Mouse (Mus musculus) midbrain, embryonic 12.5 days (tissue): ENCODE measurements around the gene Ina. TPM values are rescaled to one million over a fixed set of nuclear protein-coding genes. Genes with fewer than 3 reads are reported as not detected.
"Not testable (repeated sequence)": the region's sequence is repeated elsewhere in the genome, so short reads cannot be mapped to it uniquely, and the experiment has no call there.

ENCODE experiments used
- ATAC-seq: fragments of 200-750 bp; cut with Nextera tagmentation; 2 replicates; pipeline ENCODE4 v1.8.0; 2017; ENCODE audit warnings: low read depth, moderate TSS enrichment, moderate library complexity; ENCODE audit not compliant: low FRiP score
- H3K27ac ChIP-seq: fragments of 300-500 bp; sonication (generic); replicated peaks from 2 replicates; pipeline ENCODE4 v1.5.1; 2016; ENCODE audit warnings: mild to moderate bottlenecking
- H3K27me3 ChIP-seq: fragments of 300-500 bp; sonication (generic); 2 replicates; pipeline ENCODE4 v1.6.1; 2016; ENCODE audit warnings: mild to moderate bottlenecking
- H3K36me3 ChIP-seq: fragments of 300-500 bp; sonication (generic); 2 replicates; pipeline ENCODE4 v1.6.1; 2016
- H3K4me1 ChIP-seq: fragments of 300-500 bp; sonication (generic); 2 replicates; pipeline ENCODE4 v1.6.1; 2016
- H3K4me2 ChIP-seq: fragments of 300-500 bp; sonication (generic); replicated peaks from 2 replicates; pipeline ENCODE4 v1.6.1; 2016; ENCODE audit warnings: mild to moderate bottlenecking, moderate library complexity
- H3K4me3 ChIP-seq: fragments of 300-500 bp; sonication (generic); 2 replicates; pipeline ENCODE4 v1.5.1; 2016; ENCODE audit warnings: mild to moderate bottlenecking
- H3K9ac ChIP-seq: fragments of 300-500 bp; sonication (generic); replicated peaks from 2 replicates; pipeline ENCODE4 v1.6.1; 2016; ENCODE audit warnings: mild to moderate bottlenecking, moderate library complexity
- H3K9me3 ChIP-seq: fragments of 300-500 bp; sonication (generic); 2 replicates; pipeline ENCODE4 v1.6.1; 2016; ENCODE audit warnings: mild to moderate bottlenecking
- WGBS: fragments of 180-500 bp; shearing (Covaris S2); methylation state at CpG from one replicate; pipeline ENCODE4 v1.1.7; 2016; 5-methylcytosine and 5-hydroxymethylcytosine counted together
- polyA plus RNA-seq: library from polyadenylated mRNA; unstranded; fragments of >200 nt; fragmentation: Nextera tagmentation; extraction: Ambion mirVana; gene quantifications from 2 replicates; pipeline ENCODE4 v1.2.1, GENCODE M21; 2016

The Ina gene
- polyA plus RNA-seq, 1 experiment from 2014 or later, result 368 TPM

- H3K9ac ChIP-seq, result 0 out of 2 replicates have a peak overlapping the region, but pooled peaks have one; percentile 21
- no peak overlapping the region for H3K4me2 ChIP-seq
Observed at GRCm38 (mm10) chr19:46988231-46989087, 26.0 kb upstream of the Ina start.

DNA sequence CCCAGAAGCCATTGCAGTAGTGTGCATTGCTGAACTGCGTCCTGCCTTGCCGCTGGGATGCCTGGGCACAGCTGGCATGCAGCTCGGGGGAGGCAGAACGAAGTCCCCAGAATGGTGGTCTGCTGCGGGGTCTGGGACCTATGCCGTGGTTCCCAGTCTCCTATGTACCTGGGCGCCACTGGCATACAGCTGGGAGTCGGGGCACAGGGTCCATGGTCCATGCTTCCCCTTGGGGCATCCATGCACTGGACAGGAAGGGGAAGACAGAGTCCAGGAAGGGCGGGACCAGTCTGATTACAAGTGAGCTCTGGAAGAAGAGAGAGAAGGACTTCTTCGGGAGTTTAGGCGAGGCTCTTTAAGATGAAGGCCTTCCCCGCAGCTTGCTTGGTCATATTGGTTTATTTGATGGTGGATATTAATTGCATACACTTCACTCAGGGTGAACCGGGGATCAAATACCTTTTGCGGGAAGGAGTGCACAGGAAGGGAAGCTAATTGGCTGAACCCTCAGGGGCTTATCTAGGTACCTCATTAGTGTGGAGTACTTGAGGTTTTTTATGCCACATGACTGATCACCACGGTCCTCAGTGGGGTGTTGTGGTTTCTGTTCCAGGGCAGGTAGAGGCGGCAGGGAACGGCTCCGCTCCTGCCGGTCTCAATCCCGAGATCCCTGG, 24.9 kb upstream of the Ina start:
- Histone ChIP-seq H3K9ac (no peak overlapping the region), H3K27ac (no peak overlapping the region), H3K4me2 (no peak overlapping the region), H3K27me3 (no peaks in the 10 kb centered on the region), H3K36me3 (no peaks in the 10 kb centered on the region), H3K4me1 (peaks cover 9% of the 10 kb centered on the region), H3K9me3 (no peaks in the 10 kb centered on the region), H3K4me3 (no peak overlapping the region)
- ATAC-seq, result no peak
- WGBS, result 82% methylated on average over 20 of the region's 20 CpGs

More at GRCm38 (mm10) chr19:46988231-46989087, 26.0 kb upstream of the Ina start:
- Histone ChIP-seq H3K27ac (no peak overlapping the region), H3K4me3 (no peak overlapping the region), H3K9me3 (no peaks in the 10 kb centered on the region), H3K27me3 (no peaks in the 10 kb centered on the region), H3K4me1 (peaks cover 9% of the 10 kb centered on the region), H3K36me3 (no peaks in the 10 kb centered on the region)
- ATAC-seq, result no peak
- 54% methylated on average over 16 of the region's 16 CpGs for WGBS

GRCm38 (mm10) chr19:46990153-46990518, 24.4 kb upstream of the Ina start:
- H3K4me2 ChIP-seq, result no peak overlapping the region

GRCm38 (mm10) chr19:46990625-46991024, 23.9 kb upstream of the Ina start:
- not testable (repeated sequence) for H3K4me3 ChIP-seq, H3K4me1 ChIP-seq, H3K4me2 ChIP-seq, H3K36me3 ChIP-seq, H3K27me3 ChIP-seq, ATAC-seq, H3K9me3 ChIP-seq, H3K9ac ChIP-seq, H3K27ac ChIP-seq
- WGBS, result 89% methylated on average over 8 of the region's 8 CpGs

More at GRCm38 (mm10) chr19:46990153-46990518, 24.4 kb upstream of the Ina start:
- H3K36me3 ChIP-seq, result no peaks in the 10 kb centered on the region
- H3K9ac ChIP-seq, result no peak overlapping the region
- 86% methylated on average over 3 of the region's 3 CpGs for WGBS
- no peak overlapping the region for H3K27ac ChIP-seq
- no peaks in the 10 kb centered on the region for H3K27me3 ChIP-seq
- no peak for ATAC-seq
- H3K9me3 ChIP-seq, result no peaks in the 10 kb centered on the region
- H3K4me3 ChIP-seq, result no peak overlapping the region
- peaks cover 9% of the 10 kb centered on the region for H3K4me1 ChIP-seq

DNA sequence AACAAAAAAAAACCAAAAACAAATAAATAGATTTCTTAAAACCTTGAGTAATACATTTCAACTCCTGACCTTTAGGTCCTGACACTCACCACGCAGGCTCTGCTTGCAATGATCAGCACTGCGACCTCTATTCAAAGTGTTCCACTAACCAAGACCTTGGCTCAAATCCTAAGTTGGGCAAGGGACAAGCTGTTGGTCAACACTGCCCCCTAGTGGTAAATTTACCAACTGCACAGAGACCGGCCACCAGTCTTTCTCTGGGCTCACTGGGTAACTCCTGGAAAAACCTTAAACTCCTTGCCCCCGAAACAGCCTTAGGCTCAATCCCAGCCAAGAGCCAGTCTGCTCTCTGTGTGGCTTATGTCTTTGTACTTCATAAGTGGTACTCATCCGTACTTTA, 23.4 kb upstream of the Ina start:
- Histone ChIP-seq H3K9me3 (no peaks in the 10 kb centered on the region), H3K4me3 (no peak overlapping the region), H3K27me3 (no peaks in the 10 kb centered on the region), H3K36me3 (no peaks in the 10 kb centered on the region), H3K4me1 (peaks cover 9% of the 10 kb centered on the region), H3K4me2 (no peak overlapping the region), H3K27ac (no peak overlapping the region), H3K9ac (no peak overlapping the region)
- 11% methylated on average over 5 of the region's 5 CpGs for WGBS
- 0 out of 2 replicates have a peak, but pooled peaks have one; percentile 49 for ATAC-seq

GRCm38 (mm10) chr19:46992329-46992728, 22.2 kb upstream of the Ina start:
- not testable (repeated sequence) for H3K36me3 ChIP-seq, H3K9ac ChIP-seq, H3K4me2 ChIP-seq, H3K4me3 ChIP-seq, ATAC-seq, H3K27me3 ChIP-seq, H3K4me1 ChIP-seq, H3K27ac ChIP-seq, H3K9me3 ChIP-seq
- WGBS, result 76% methylated on average over 4 of the region's 4 CpGs

- H3K4me2 ChIP-seq, result no peak overlapping the region
- no peaks in the 10 kb centered on the region for H3K4me1 ChIP-seq
- no peaks in the 10 kb centered on the region for H3K9me3 ChIP-seq
- ATAC-seq, result no peak
- H3K36me3 ChIP-seq, result no peaks in the 10 kb centered on the region
- H3K9ac ChIP-seq, result no peak overlapping the region
- H3K27me3 ChIP-seq, result no peaks in the 10 kb centered on the region
- H3K27ac ChIP-seq, result no peak overlapping the region
- 85% methylated on average over 9 of the region's 9 CpGs for WGBS
- no peak overlapping the region for H3K4me3 ChIP-seq
Observed at GRCm38 (mm10) chr19:46996095-46996494, 18.4 kb upstream of the Ina start.

DNA sequence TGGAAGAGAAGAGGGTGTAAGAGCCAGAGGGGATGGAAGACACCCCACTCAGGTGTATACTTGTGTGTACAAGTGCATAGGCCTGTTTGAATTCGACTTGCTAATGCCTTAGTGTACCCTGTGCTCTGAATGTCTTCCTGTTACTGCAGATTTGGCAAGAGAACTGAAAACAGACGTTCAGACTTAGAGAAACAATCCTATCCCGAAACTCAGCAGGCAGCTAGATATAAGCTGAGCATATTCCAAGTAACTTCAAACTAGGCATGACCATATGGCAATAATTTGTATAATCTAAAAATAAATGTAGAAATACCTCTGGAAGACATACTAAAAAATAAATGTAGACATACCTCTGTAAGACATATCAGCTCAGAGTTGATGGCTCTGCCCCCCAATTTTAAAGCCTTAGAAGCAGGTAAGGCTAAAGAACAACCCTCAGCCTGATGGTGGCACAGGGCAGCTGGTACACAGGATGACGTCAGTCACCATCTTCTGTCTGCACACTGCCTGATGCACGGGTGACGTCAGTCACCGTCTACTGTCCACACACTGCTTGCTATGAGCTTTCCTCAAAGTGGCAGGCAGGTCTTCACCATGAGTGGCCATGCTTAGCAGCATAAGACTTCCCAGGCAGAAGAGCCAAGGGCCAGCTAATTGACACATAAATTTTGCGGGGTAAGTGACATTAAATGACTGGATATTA, 16.2 kb upstream of the Ina start:
- 86% methylated on average over 8 of the region's 8 CpGs for WGBS
- ATAC-seq, result no peak
- H3K4me3 ChIP-seq, result no peak overlapping the region
- no peaks in the 10 kb centered on the region for H3K4me1 ChIP-seq
- H3K9ac ChIP-seq, result no peak overlapping the region
- no peak overlapping the region for H3K27ac ChIP-seq
- H3K36me3 ChIP-seq, result no peaks in the 10 kb centered on the region
- H3K9me3 ChIP-seq, result no peaks in the 10 kb centered on the region
- H3K4me2 ChIP-seq, result no peak overlapping the region
- no peaks in the 10 kb centered on the region for H3K27me3 ChIP-seq

GRCm38 (mm10) chr19:46998953-46999352, 15.5 kb upstream of the Ina start:
- Histone ChIP-seq H3K9ac (no peak overlapping the region), H3K27ac (no peak overlapping the region), H3K9me3 (no peaks in the 10 kb centered on the region), H3K36me3 (no peaks in the 10 kb centered on the region), H3K27me3 (no peaks in the 10 kb centered on the region), H3K4me2 (no peak overlapping the region), H3K4me3 (no peak overlapping the region), H3K4me1 (no peaks in the 10 kb centered on the region)
- 87% methylated on average over 4 of the region's 4 CpGs for WGBS
- ATAC-seq, result no peak

DNA sequence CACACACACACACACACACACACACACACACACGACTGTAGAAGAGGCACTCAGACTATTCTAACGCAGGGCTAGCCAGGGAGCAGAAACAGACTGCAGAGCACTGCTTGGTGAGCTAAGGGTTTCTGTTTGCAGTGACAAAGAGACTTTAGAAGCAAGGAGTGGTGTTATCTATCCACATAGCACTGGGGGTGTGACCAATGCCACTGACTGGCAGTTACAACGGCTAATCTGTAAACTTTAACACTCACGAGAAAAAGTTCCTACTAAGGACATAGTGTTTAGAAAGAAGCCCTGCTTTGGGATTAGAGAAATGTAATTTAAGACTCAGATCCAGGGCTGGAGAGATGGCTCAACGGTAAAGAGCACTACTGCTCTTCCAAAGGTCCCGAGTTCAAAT, 14.7 kb upstream of the Ina start:
- no peak for ATAC-seq
- Histone ChIP-seq H3K27ac (no peak overlapping the region), H3K4me3 (no peak overlapping the region), H3K36me3 (no peaks in the 10 kb centered on the region), H3K9ac (no peak overlapping the region), H3K9me3 (no peaks in the 10 kb centered on the region), H3K27me3 (no peaks in the 10 kb centered on the region), H3K4me2 (no peak overlapping the region), H3K4me1 (no peaks in the 10 kb centered on the region)
- WGBS, result 90% methylated on average over 6 of the region's 6 CpGs

DNA sequence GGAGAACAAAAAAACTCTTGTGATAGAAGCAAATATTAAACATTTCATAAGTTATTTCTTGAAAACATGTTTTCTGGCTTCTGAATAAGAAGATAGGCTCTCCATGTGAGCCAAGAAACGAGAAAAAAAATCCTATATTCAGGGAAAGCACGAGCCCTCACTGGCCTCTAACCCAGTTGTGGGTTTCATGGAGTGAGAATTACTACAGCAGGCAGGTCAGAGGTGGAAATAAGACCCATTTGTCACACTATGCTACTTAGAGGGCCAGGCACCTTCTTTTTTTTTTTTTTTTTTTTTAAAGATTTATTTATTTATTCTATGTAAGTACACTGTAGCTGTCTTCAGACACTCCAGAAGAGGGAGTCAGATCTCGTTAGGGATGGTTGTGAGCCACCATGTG, 14.1 kb upstream of the Ina start:
- 96% methylated on average over 3 of the region's 3 CpGs for WGBS
- not testable (repeated sequence) for H3K4me1 ChIP-seq, H3K27me3 ChIP-seq, H3K9me3 ChIP-seq, H3K4me2 ChIP-seq, H3K36me3 ChIP-seq, ATAC-seq, H3K4me3 ChIP-seq, H3K9ac ChIP-seq, H3K27ac ChIP-seq
